Comparison of ENCODE assay signal across 8 mouse cellular contexts in the genomic region with DNA sequence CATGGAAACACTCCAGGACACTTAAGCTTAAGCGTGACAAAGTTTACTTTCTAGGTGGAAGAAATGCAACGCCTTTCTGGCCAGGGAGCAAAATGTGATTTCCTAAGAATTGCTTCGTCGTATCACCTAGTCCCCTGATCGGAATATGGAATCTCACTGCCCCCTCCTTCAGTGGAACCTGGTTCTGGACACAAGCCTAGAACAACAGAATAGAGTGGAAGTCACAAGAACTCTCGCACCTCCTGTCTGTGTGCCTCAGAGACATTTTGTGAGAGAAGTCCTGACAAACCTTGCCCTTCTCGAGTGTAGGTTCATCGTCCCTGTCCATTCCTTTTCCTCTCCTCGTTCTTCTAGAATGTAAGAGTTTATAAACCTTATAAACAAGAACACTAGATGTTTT. TPM values are rescaled to one million over a fixed set of nuclear protein-coding genes. Genes with fewer than 3 reads are reported as not detected.
A peak's percentile ranks its signal among the peaks of the same experiment; 100 is the strongest.
DNase-seq lines count a peak whose midpoint lies in the region; ATAC-seq and TF ChIP-seq lines count a peak whose summit lies in the region.

No protein-coding gene starts in this region.

- peak overlapping the region; percentile 95 for H3K27ac ChIP-seq in kidney, embryonic 15.5 days
- peak overlapping the region; percentile 92 for H3K27ac ChIP-seq in embryonic facial prominence, embryonic 13.5 days
- H3K27ac ChIP-seq in intestine, postnatal 0 days (ENCODE audit: low read depth, low read length): peak overlapping the region; percentile 81; the same call in 1 of the 2 replicates
- H3K27ac ChIP-seq in neural tube, embryonic 13.5 days (replicated peaks): peak overlapping the region; percentile 61; the same call in 1 of the 2 replicates

- H3K9ac ChIP-seq in kidney, embryonic 15.5 days: peak overlapping the region; percentile 68
- H3K9ac ChIP-seq in embryonic facial prominence, embryonic 13.5 days: peak overlapping the region; percentile 86
- H3K9ac ChIP-seq in intestine, postnatal 0 days (ENCODE audit: low read depth, low read length): peak overlapping the region; percentile 53
- H3K9ac ChIP-seq in neural tube, embryonic 13.5 days: peak overlapping the region; percentile 66

- peak overlapping the region; percentile 74 for H3K4me3 ChIP-seq in kidney, embryonic 15.5 days (replicated peaks)
- peak overlapping the region; percentile 64 for H3K4me3 ChIP-seq in embryonic facial prominence, embryonic 13.5 days
- peak overlapping the region; percentile 60 for H3K4me3 ChIP-seq in intestine, postnatal 0 days (ENCODE audit: low read depth, low read length)
- H3K4me3 ChIP-seq in neural tube, embryonic 13.5 days: peak overlapping the region; percentile 59

- TF ChIP-seq CTCF in intestine, postnatal 0 days (IDR thresholded peaks at IDR 0.05; ENCODE audit: low read depth): no peak

- ATAC-seq in kidney, embryonic 15.5 days (replicated peaks; ENCODE audit: low FRiP score): no peak
- no peak for ATAC-seq in embryonic facial prominence, embryonic 13.5 days (ENCODE audit: insufficient number of reproducible peaks, insufficient read depth, low FRiP score, low TSS enrichment, low read depth)
- no peak for ATAC-seq in intestine, postnatal 0 days
- ATAC-seq in neural tube, embryonic 13.5 days (ENCODE audit: low read depth): 0 out of 2 replicates have a peak, but pooled peaks have one; percentile 2
- no peak for ATAC-seq in monocyte, adult 5-6 weeks (replicated peaks; ENCODE audit: insufficient number of reproducible peaks, low FRiP score, low TSS enrichment, poor library complexity, severe bottlenecking)

- H3K4me2 ChIP-seq in kidney, embryonic 15.5 days: peak overlapping the region; percentile 73
- H3K4me2 ChIP-seq in embryonic facial prominence, embryonic 13.5 days: peak overlapping the region; percentile 69
- peak overlapping the region; percentile 69 for H3K4me2 ChIP-seq in intestine, postnatal 0 days (replicated peaks; ENCODE audit: low read depth)
- peak overlapping the region; percentile 70 for H3K4me2 ChIP-seq in neural tube, embryonic 13.5 days

- H3K36me3 ChIP-seq in kidney, embryonic 15.5 days: peaks cover 16% of the 10 kb centered on the region
- peaks cover 14% of the 10 kb centered on the region for H3K36me3 ChIP-seq in embryonic facial prominence, embryonic 13.5 days
- no peaks in the 10 kb centered on the region for H3K36me3 ChIP-seq in intestine, postnatal 0 days (ENCODE audit: control insufficient read depth, insufficient read depth)
- H3K36me3 ChIP-seq in neural tube, embryonic 13.5 days: no peaks in the 10 kb centered on the region

- WGBS in kidney, embryonic 15.5 days: 49% methylated on average over 9 of the region's 9 CpGs
- WGBS in embryonic facial prominence, embryonic 13.5 days: 65% methylated on average over 9 of the region's 9 CpGs
- 46% methylated on average over 9 of the region's 9 CpGs for WGBS in intestine, postnatal 0 days
- 69% methylated on average over 9 of the region's 9 CpGs for WGBS in neural tube, embryonic 13.5 days

- H3K9me3 ChIP-seq in kidney, embryonic 15.5 days (replicated peaks): no peaks in the 10 kb centered on the region
- H3K9me3 ChIP-seq in embryonic facial prominence, embryonic 13.5 days: 0 out of 2 replicates have a peak, but pooled peaks cover 8% of the 10 kb centered on the region
- no peaks in the 10 kb centered on the region for H3K9me3 ChIP-seq in intestine, postnatal 0 days (ENCODE audit: control insufficient read depth)
- H3K9me3 ChIP-seq in neural tube, embryonic 13.5 days: no peaks in the 10 kb centered on the region

- DNase-seq in kidney, postnatal 10 days: no peak
- no peak for DNase-seq in Muller cell, postnatal 12 days (ENCODE audit: inconsistent ontology term)
- DNase-seq in layer of hippocampus, adult 18-20 months (ENCODE audit: low spot score in 2 of 2): no peak

- H3K27me3 ChIP-seq in kidney, embryonic 15.5 days: no peaks in the 10 kb centered on the region
- H3K27me3 ChIP-seq in embryonic facial prominence, embryonic 13.5 days: no peaks in the 10 kb centered on the region
- no peaks in the 10 kb centered on the region for H3K27me3 ChIP-seq in intestine, postnatal 0 days (replicated peaks; ENCODE audit: control insufficient read depth, insufficient read depth, low read length)
- H3K27me3 ChIP-seq in neural tube, embryonic 13.5 days: no peaks in the 10 kb centered on the region

- H3K4me1 ChIP-seq in kidney, embryonic 15.5 days: peaks cover 9% of the 10 kb centered on the region
- H3K4me1 ChIP-seq in embryonic facial prominence, embryonic 13.5 days: peaks cover 6% of the 10 kb centered on the region
- H3K4me1 ChIP-seq in intestine, postnatal 0 days (replicated peaks; ENCODE audit: control insufficient read depth, insufficient read depth, low read length): peaks cover 4% of the 10 kb centered on the region; the same call in 1 of the 2 replicates
- H3K4me1 ChIP-seq in neural tube, embryonic 13.5 days (replicated peaks): peaks cover 10% of the 10 kb centered on the region

RNA-seq across cellular contexts. Expression of a gene that starts 0.7 kb away (rescaled TPM):
- 3.5 and 3.7 TPM in 2 replicates for polyA plus RNA-seq in kidney, embryonic 15.5 days (2015; fragmentation: Nextera tagmentation; extraction: Ambion mirVana)
- 2.3 and 3.3 TPM in 2 replicates for polyA plus RNA-seq in embryonic facial prominence, embryonic 13.5 days (2015; fragmentation: Nextera tagmentation; extraction: Ambion mirVana)
- 1.2 and 1.3 TPM in 2 replicates for polyA plus RNA-seq in intestine, postnatal 0 days (2015; fragmentation: Nextera tagmentation; extraction: Ambion mirVana)
- polyA plus RNA-seq in neural tube, embryonic 13.5 days (2015; fragmentation: Nextera tagmentation; extraction: Ambion mirVana): 2.1 and 2.5 TPM in 2 replicates
- total RNA-seq in monocyte, adult 5-6 weeks (2017): 1.7 to 9.0 TPM (median 2.1 TPM) in 3 replicates
- 1 to 10 TPM; 2.9 to 3.1 TPM for total RNA-seq in layer of hippocampus, adult 18-20 months (2021)

RNA-seq across cellular contexts. Expression of a gene that starts 8.4 kb away (rescaled TPM):
- polyA plus RNA-seq in kidney, embryonic 15.5 days (2015; fragmentation: Nextera tagmentation; extraction: Ambion mirVana): 0.33 and 0.42 TPM in 2 replicates
- 0.13 and 0.25 TPM in 2 replicates for polyA plus RNA-seq in embryonic facial prominence, embryonic 13.5 days (2015; fragmentation: Nextera tagmentation; extraction: Ambion mirVana)
- polyA plus RNA-seq in intestine, postnatal 0 days (2015; fragmentation: Nextera tagmentation; extraction: Ambion mirVana): 0.12 and 0.18 TPM in 2 replicates
- polyA plus RNA-seq in neural tube, embryonic 13.5 days (2015; fragmentation: Nextera tagmentation; extraction: Ambion mirVana): 0.14 TPM in 1 of 2 replicates, not detected in the other
- 0.19 TPM in 2 of 3 replicates, not detected in the other for total RNA-seq in monocyte, adult 5-6 weeks (2017)
- total RNA-seq in layer of hippocampus, adult 18-20 months (2021): under 1 TPM; 0.58 to 0.74 TPM

RNA-seq across cellular contexts. Expression of a gene that starts 9.9 kb away (rescaled TPM):
- polyA plus RNA-seq in kidney, embryonic 15.5 days (2015; fragmentation: Nextera tagmentation; extraction: Ambion mirVana): 5.7 and 6.5 TPM in 2 replicates
- polyA plus RNA-seq in embryonic facial prominence, embryonic 13.5 days (2015; fragmentation: Nextera tagmentation; extraction: Ambion mirVana): 8.5 and 9.2 TPM in 2 replicates
- polyA plus RNA-seq in intestine, postnatal 0 days (2015; fragmentation: Nextera tagmentation; extraction: Ambion mirVana): 1.3 and 1.6 TPM in 2 replicates
- polyA plus RNA-seq in neural tube, embryonic 13.5 days (2015; fragmentation: Nextera tagmentation; extraction: Ambion mirVana): 9.6 and 9.9 TPM in 2 replicates
- 0.48 TPM in 1 of 3 replicates, not detected in the others for total RNA-seq in monocyte, adult 5-6 weeks (2017)
- total RNA-seq in layer of hippocampus, adult 18-20 months (2021): 1 to 10 TPM; 2.4 to 3.2 TPM

RNA-seq across cellular contexts. Expression of a gene that starts 13.8 kb away (rescaled TPM):
- polyA plus RNA-seq in kidney, embryonic 15.5 days (2015; fragmentation: Nextera tagmentation; extraction: Ambion mirVana): 1.9 and 2.5 TPM in 2 replicates
- 2.2 and 2.7 TPM in 2 replicates for polyA plus RNA-seq in embryonic facial prominence, embryonic 13.5 days (2015; fragmentation: Nextera tagmentation; extraction: Ambion mirVana)
- polyA plus RNA-seq in intestine, postnatal 0 days (2015; fragmentation: Nextera tagmentation; extraction: Ambion mirVana): 0.57 and 0.60 TPM in 2 replicates
- 3.8 and 5.0 TPM in 2 replicates for polyA plus RNA-seq in neural tube, embryonic 13.5 days (2015; fragmentation: Nextera tagmentation; extraction: Ambion mirVana)
- 1.7 to 5.2 TPM (median 2.8 TPM) in 3 replicates for total RNA-seq in monocyte, adult 5-6 weeks (2017)
- 10 to 100 TPM in 1 of 2 experiments, 1 to 10 TPM in 1; 9.9 to 13.7 TPM for total RNA-seq in layer of hippocampus, adult 18-20 months (2021)

RNA-seq across cellular contexts. Expression of a gene that starts 46.7 kb away (rescaled TPM):
- 3.3 and 3.4 TPM in 2 replicates for polyA plus RNA-seq in kidney, embryonic 15.5 days (2015; fragmentation: Nextera tagmentation; extraction: Ambion mirVana)
- polyA plus RNA-seq in embryonic facial prominence, embryonic 13.5 days (2015; fragmentation: Nextera tagmentation; extraction: Ambion mirVana): 4.5 and 5.5 TPM in 2 replicates
- 0.85 and 1.3 TPM in 2 replicates for polyA plus RNA-seq in intestine, postnatal 0 days (2015; fragmentation: Nextera tagmentation; extraction: Ambion mirVana)
- polyA plus RNA-seq in neural tube, embryonic 13.5 days (2015; fragmentation: Nextera tagmentation; extraction: Ambion mirVana): 6.0 and 6.2 TPM in 2 replicates
- 3.7 to 8.8 TPM (median 4.7 TPM) in 3 replicates for total RNA-seq in monocyte, adult 5-6 weeks (2017)
- 1 to 10 TPM; 4.4 to 4.8 TPM for total RNA-seq in layer of hippocampus, adult 18-20 months (2021)
